Mouse (Mus musculus) myocyte (in vitro differentiated cells): ENCODE measurements at regions not wholly inside any gene's neighbourhood (a gene's known extent, or its start where the extent isn't known, plus 50 kb on each side); places are given as distances from the start of the nearest gene placed in this dataset.

ENCODE experiments used
- CEBPB ChIP-seq: IDR thresholded peaks from 2 replicates; pipeline ENCODE4 v1.6.1; 2011; ENCODE audit warnings: mild to moderate bottlenecking, moderate library complexity; ENCODE audit not compliant: poor library complexity, insufficient read depth, severe bottlenecking
- E2F4 ChIP-seq: IDR thresholded peaks from one replicate; pipeline ENCODE4 v1.6.1; 2011; ENCODE audit warnings: mild to moderate bottlenecking, control low read depth, moderate library complexity; ENCODE audit not compliant: insufficient read depth
- MAX ChIP-seq: IDR thresholded peaks from one replicate; pipeline ENCODE4 v1.6.1; 2011; ENCODE audit warnings: low read depth, mild to moderate bottlenecking, control low read depth
- MYOD1 ChIP-seq, 3 experiments: IDR thresholded peaks; one replicate each; pipeline ENCODE4 v1.6.1; 2011; ENCODE audit warnings: control low read depth in 2 of 3, low read depth in 2 of 3, mild to moderate bottlenecking in 2 of 3, moderate library complexity in 1 of 3; ENCODE audit not compliant: insufficient read length in 2 of 3, control insufficient read depth in 1 of 3
- MYOG ChIP-seq, 3 experiments: IDR thresholded peaks; one replicate each; pipeline ENCODE4 v1.6.1; 2011; ENCODE audit warnings: control low read depth in 2 of 3, low read depth in 2 of 3, mild to moderate bottlenecking in 2 of 3; ENCODE audit not compliant: insufficient read length in 2 of 3, control insufficient read depth in 1 of 3, insufficient read depth in 1 of 3
- POLR2A ChIP-seq: IDR thresholded peaks from one replicate; pipeline ENCODE4 v1.6.1; 2011; ENCODE audit warnings: low read depth, mild to moderate bottlenecking, control low read depth, moderate library complexity; ENCODE audit not compliant: insufficient read length
- POLR2AphosphoS2 ChIP-seq: IDR thresholded peaks from one replicate; pipeline ENCODE4 v1.6.1; 2011; ENCODE audit warnings: low read depth, control low read depth; ENCODE audit not compliant: insufficient read length
- SRF ChIP-seq: IDR thresholded peaks from one replicate; pipeline ENCODE4 v1.6.1; 2011; ENCODE audit warnings: low read depth; ENCODE audit not compliant: control insufficient read depth, insufficient read length
- TCF12 ChIP-seq: IDR thresholded peaks from one replicate; pipeline ENCODE4 v1.6.1; 2011; ENCODE audit warnings: mild to moderate bottlenecking, control low read depth; ENCODE audit not compliant: poor library complexity, insufficient read depth, severe bottlenecking
- TCF3 ChIP-seq: IDR thresholded peaks from one replicate; pipeline ENCODE4 v1.6.1; 2011; ENCODE audit warnings: low read depth, control low read depth; ENCODE audit not compliant: insufficient read length
- USF1 ChIP-seq: IDR thresholded peaks from one replicate; pipeline ENCODE4 v1.6.1; 2011; ENCODE audit warnings: low read depth, mild to moderate bottlenecking, control low read depth, moderate library complexity

GRCm38 (mm10) chr1:67382366-67382765, 259.5 kb downstream of the Cps1 start:
- TF ChIP-seq MAX = no peak
- no peak for TF ChIP-seq CEBPB
- no peak for TF ChIP-seq TCF3
- no peak for TF ChIP-seq POLR2A
- no peak for TF ChIP-seq TCF12
- no peak for TF ChIP-seq USF1
- TF ChIP-seq POLR2AphosphoS2 = no peak
- no peak for TF ChIP-seq MYOG (IDR thresholded peaks at IDR 0.05; ENCODE audit: control insufficient read depth in 1 of 3, insufficient read depth in 1 of 3, insufficient read length in 2 of 3, low read depth in 2 of 3)
- TF ChIP-seq MYOD1 (IDR thresholded peaks at IDR 0.05; ENCODE audit: control insufficient read depth in 1 of 3, insufficient read length in 2 of 3, low read depth in 2 of 3) = no peak
- TF ChIP-seq E2F4 = no peak
- TF ChIP-seq SRF = no peak
